Mouse (Mus musculus) embryo, embryonic 9.5 days (tissue): Measurements from ENCODE around the gene Mtmr4.

Experiments used
- DNase-seq: peaks from one replicate; pipeline ENCODE4 v3.0.0-alpha.2; 2017; ENCODE audit errors: extremely low spot score

Mtmr4 gene

GRCm38 (mm10) chr11:87591526-87592353, at the start of gene Mtmr4:
TSS of gene Mtmr4 (plus strand) at chr11:87592162.
- peak; percentile 99 for DNase-seq

DNA sequence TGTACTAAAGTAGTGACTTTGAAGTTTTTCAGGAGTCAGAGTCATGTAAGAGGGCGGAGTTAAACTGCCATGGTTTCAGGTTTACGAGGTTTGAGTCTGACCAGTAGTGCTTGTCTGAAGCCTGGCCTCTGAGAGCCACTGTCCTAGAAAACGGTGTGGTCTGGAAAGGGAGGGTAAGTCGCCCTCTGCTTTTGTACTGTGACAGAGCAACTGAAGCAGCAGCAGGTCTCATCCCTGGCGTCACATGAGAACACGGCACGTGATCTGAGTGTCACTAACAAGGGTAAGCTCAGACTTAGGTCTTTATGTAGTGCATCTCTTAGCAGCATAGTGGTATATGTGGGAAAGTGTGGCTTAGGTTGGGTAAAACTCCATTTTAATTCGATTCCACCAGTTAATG, 49.7 kb upstream of the Mtmr4 start:
- no peak for DNase-seq

DNA sequence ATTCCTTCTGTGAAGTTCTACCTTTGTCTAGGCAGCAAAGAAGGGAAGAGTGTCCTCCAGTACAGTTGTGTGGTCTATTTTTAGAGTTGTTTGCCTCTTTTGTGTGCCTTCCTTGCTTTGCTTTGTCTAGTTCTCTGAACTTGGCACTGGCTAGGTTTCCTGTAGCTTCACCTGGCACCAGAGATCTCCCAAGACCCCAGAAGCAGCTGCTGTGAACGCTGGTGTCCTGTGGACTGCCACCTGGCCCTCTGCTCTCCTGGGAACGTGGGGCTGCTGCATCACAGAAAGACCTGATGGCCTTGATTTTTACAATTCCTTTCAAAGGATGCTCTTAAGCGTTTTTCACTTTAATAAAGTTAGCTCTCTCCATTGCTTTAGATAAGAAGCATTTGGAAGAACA, 49.1 kb upstream of the Mtmr4 start:
- DNase-seq, result no peak

DNA sequence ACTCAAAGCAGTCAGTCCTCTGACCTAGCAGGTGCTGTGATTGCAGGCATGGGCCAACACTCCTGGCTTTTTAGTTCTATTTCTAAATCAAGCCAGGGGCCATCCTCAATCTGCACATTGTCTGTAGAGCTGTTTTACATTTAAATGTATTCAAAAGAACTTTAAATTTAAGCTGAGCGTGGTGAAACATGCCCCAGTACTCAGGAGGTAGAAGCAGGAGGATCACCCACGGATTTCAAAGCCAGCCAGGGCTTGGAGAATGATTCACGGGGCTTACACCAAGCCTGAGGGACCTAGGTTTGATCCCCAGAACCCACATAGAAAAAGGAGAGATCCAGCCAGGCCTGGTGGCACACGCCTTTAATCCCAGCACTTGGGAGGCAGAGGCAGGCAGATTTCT, 38.6 kb upstream of the Mtmr4 start:
- no peak for DNase-seq

DNA sequence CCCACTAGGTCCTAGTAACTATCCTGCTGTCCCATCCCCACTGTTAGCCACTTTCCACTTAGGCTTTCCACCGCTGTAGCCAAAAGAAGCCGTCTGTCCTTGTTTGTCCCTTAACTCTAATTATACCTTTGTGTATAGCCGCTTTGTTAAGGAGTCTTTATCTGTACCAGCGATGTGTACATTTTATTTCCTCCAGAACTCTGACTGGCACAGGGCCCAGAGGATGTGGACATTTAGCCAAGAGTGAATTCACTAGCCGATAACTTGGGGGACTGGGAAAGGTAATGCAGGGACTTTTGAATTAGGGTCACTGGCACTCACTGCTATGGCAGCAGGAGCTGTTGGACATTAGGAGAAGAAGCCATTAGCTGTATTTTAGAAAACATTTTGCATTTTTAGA, 37.6 kb upstream of the Mtmr4 start:
- DNase-seq, result no peak

DNA sequence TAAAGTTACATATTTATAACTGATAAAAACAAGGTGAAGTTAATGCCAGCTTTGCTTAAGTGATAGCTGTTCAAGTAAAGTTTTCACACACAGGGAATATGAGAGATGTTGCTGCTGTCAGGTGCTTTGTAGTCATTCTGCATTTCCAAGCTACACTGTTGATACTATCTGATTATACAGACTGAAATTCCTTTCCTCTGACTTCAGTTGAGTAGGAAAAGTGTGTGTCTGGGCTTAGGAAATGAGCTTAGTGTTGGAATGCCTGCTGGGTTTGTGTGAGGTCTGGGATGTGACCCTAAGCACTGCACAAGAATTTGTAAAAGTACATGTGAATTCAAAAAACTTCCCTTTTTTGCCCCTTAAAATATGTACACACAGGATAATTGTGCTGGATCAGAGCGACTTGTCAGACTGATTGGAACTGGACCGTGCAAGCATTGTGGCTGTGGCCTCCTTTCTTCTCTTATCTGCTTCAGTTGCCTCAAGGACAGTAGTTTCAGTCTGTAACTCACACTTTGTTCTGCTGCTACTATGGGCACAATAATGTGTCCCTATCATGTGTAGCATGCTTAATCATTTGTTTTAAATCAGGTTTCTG, 36.8 kb upstream of the Mtmr4 start:
- no peak for DNase-seq

DNA sequence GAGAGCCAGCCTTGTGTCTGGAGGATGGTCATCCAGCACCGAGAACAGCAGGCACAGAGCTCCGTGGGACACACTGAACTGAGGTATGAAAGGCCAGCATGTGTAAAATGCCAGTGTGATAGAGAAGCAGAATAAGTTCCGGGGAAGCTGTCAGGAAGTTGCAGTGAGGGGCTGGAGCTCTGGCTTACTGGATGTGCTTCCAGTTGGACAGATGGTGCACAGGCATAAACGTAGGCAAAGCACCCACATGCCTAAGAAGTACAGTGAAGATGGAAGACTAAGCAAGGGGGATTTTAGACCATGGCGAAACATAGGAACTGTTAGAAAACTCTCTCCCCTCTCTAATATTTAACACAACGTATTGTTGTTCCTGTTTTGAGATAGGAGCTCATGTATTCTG, 30.8 kb upstream of the Mtmr4 start:
- DNase-seq, result no peak

GRCm38 (mm10) chr11:87566501-87566900, 25.5 kb upstream of the Mtmr4 start, which contains the start of gene Gm11492:
TSS of gene Gm11492 (plus strand) at chr11:87566653.
- DNase-seq, result no peak

GRCm38 (mm10) chr11:87568255-87568953, 23.6 kb upstream of the Mtmr4 start, which contains the start of gene Sept4:
TSS of gene Sept4 (plus strand) at chr11:87568903.
- no peak for DNase-seq

DNA sequence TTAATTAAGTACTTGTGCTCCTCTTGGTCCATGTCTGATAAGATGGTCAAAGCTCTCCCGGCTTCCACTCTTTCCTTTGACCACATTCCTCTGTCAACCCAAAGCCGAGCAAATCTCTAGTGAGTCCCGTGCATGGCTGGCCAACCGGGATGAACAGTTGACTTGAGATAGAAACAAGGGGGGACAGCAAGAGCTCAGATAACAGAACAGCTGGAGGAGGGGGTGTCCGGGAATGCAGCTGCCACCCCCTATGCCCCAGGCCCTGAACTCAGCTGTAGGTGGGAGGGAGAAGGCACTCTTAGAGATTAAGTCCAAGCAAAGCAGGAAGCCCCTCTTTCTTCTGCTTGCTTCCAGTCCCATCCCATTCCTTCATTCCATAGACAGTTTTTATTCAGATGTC, 21.2 kb upstream of the Mtmr4 start:
- DNase-seq, result no peak

GRCm38 (mm10) chr11:87571361-87571950, 20.5 kb upstream of the Mtmr4 start:
- DNase-seq, result no peak

DNA sequence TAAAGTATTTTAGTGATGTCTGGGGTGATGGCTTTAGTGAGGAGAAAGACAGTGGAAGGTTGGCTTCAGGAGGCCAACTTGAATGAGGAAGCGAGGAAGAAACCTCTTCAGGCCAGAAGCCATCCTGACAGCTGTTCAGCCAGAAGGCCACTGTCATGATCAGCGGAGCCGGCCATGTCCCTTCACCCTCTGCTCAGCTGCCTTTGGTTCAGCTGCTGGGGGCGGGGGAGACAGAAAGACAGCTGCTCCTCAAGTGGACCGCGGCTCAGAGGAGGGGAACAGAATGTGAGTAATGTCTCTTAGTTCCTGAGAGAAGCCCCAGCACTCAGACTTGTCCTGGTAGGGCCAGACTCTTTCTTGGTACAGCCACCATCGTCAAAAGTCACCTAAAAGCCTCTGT, 18.2 kb upstream of the Mtmr4 start:
- DNase-seq, result no peak

- DNase-seq, result no peak
Measured at GRCm38 (mm10) chr11:87574520-87575180, 17.3 kb upstream of the Mtmr4 start.

DNA sequence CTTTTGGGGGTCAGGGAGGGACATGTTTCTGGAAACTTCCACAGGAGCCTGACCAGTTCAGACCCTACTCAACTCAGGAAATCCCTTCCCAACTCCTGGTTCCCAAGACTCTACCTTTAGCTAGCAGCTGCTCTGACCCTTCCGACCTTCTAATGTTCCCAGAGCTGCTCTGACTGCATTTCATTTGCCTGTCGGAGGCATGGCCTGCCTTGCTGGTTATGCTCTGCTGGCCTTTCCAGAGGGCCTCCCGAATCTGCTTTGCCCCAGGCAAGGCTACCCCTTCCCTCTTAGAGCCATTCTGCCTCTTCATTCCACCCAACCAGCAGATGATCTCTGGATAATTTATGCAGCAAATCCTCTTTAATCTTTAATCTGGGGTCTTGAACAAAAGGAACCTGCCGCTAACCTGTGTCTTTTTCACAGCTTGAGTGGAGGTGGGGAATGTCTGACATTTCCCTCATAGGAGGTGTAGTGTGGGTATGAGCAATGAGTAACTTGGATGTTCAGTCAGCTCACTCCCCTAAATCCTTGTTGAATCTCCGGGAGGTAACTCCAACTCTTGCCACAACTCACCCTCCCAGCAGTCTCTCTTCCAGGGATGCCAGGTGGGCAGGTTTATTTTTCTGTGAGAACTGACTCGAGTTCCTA, 14.2 kb upstream of the Mtmr4 start:
- DNase-seq, result no peak

- DNase-seq, result peak; percentile 71
Measured at GRCm38 (mm10) chr11:87578249-87578962, 13.6 kb upstream of the Mtmr4 start.

DNA sequence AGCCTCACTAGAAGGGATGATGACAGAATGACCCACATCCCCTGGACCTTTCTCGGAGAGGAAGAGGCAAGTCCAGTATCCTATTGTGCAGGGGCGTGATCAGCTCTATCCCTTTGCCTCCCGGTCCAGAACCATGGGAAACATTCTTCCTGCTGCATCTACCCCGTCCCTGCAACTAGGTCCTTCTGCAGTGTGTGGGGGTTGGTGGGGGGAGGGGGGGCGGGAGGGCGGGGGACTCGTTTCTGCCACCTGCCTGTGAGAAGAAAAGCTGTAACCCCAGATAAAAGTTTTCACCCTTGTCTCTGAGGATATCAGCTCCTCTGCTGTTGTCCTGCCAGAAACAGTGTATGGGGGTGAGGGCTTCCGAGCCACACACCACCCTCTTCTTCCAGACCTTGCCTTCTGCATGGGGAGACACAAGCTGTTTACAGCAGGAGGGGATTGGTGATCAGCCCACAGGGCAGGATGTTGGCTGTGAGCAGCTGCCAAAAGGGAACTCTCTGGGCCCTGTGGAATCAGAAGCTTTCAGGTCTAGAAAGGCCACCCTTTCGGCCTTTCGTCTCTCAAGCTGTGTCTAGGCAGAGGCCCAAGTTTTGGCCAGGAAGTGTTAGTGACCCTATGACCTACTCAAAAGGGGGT, 12.9 kb upstream of the Mtmr4 start:
- DNase-seq, result peak; percentile 27

DNA sequence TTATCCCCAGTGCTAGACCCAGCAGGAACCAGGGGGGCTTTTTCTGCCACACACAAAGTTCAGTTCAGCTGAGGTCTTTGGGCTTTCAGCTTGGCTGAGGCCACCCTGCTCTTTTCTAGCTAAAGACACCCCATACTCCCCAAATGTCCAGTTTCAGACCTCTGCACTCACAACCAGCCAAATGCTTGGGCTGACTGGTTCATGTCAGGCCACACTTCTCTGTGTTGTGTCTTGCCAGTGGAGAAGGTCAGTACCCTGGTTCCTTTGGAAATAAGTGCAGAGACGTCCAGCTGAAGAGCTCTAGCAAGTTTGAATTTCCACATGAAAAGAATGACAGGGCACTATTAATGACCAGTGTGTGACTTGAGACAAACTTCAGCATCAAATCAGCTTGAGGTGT, 12.2 kb upstream of the Mtmr4 start:
- no peak for DNase-seq

DNA sequence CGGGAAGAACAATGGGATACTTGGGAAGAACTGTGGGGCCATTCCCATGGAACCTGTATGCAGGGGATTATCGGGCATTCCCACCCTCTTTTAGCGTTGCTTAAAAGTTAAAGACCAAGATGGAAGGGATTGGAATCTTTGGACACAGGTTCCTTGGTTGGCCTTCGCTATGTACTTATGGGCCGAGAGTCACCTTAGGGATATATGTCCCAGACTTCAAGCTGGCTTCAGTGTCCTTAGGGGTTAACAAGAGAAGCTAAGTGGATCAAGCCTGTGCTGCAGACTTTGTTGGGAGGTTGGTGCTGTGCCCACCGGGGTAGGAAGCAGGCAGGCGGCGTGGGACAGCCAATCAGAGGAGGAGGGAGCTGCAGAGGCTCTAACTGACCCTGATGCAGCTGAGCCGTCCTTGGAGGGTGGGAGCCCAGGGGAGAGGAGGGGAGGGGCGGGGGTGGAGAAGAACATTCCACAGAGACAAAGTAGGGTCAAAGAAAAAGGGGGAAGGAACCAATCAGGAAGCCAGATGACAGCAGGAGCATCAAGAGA, 11.3 kb upstream of the Mtmr4 start:
- no peak for DNase-seq

GRCm38 (mm10) chr11:87581161-87581865, 10.6 kb upstream of the Mtmr4 start:
- DNase-seq, result no peak
